Mouse (Mus musculus) embryonic facial prominence, embryonic 14.5 days (tissue): ENCODE measurements around the gene Hist1h2bm. TPM values are rescaled to one million over a fixed set of nuclear protein-coding genes. Genes with fewer than 3 reads are reported as not detected.
"Not testable (repeated sequence)": the region's sequence is repeated elsewhere in the genome, so short reads cannot be mapped to it uniquely, and the experiment has no call there.

Source experiments
- ATAC-seq: fragments of 200-750 bp; cut with Nextera tagmentation; 2 replicates; pipeline ENCODE4 v1.8.0; 2017; ENCODE audit warnings: low read depth, moderate number of reproducible peaks, moderate TSS enrichment
- DNase-seq: peaks from one replicate; pipeline ENCODE4 v3.0.0-alpha.2; 2015; ENCODE audit warnings: low spot score
- H3K27ac ChIP-seq: fragments of 300-500 bp; sonication (generic); replicated peaks from 2 replicates; pipeline ENCODE4 v1.5.1; 2014; ENCODE audit warnings: low read depth, mild to moderate bottlenecking, low read length, moderate library complexity
- H3K27me3 ChIP-seq: fragments of 300-500 bp; sonication (generic); replicated peaks from 2 replicates; pipeline ENCODE4 v1.6.1; 2014; ENCODE audit warnings: low read length; ENCODE audit not compliant: control insufficient read depth, insufficient read depth
- H3K36me3 ChIP-seq: fragments of 300-500 bp; sonication (generic); 2 replicates; pipeline ENCODE4 v1.6.1; 2014; ENCODE audit warnings: low read length, mixed read lengths; ENCODE audit not compliant: control insufficient read depth, insufficient read depth
- H3K4me1 ChIP-seq: fragments of 300-500 bp; sonication (generic); 2 replicates; pipeline ENCODE4 v1.6.1; 2014; ENCODE audit warnings: antibody characterized with exemption, low read length; ENCODE audit not compliant: control insufficient read depth, insufficient read depth
- H3K4me2 ChIP-seq: fragments of 300-500 bp; sonication (generic); 2 replicates; pipeline ENCODE4 v1.6.1; 2014; ENCODE audit warnings: low read depth, mild to moderate bottlenecking, low read length, moderate library complexity, mixed read lengths
- H3K4me3 ChIP-seq: fragments of 300-500 bp; sonication (generic); 2 replicates; pipeline ENCODE4 v1.5.1; 2014; ENCODE audit warnings: low read depth, mild to moderate bottlenecking, low read length
- H3K9ac ChIP-seq: fragments of 300-500 bp; sonication (generic); 2 replicates; pipeline ENCODE4 v1.6.1; 2014; ENCODE audit warnings: low read depth, mild to moderate bottlenecking, low read length, moderate library complexity, mixed read lengths
- H3K9me3 ChIP-seq: fragments of 300-500 bp; sonication (generic); 2 replicates; pipeline ENCODE4 v1.6.1; 2016; ENCODE audit warnings: low read length; ENCODE audit not compliant: control insufficient read depth
- WGBS: fragments of 180-500 bp; shearing (Covaris S2); extraction: QIAGEN DNeasy Blood & Tissue Kit; methylation state at CpG from one replicate; pipeline ENCODE4 v1.1.7; 2014; 5-methylcytosine and 5-hydroxymethylcytosine counted together
- polyA plus RNA-seq: library from polyadenylated mRNA; unstranded; fragments of >200 nt; fragmentation: Nextera tagmentation; extraction: Ambion mirVana; gene quantifications from 2 replicates; pipeline ENCODE4 v1.2.1, GENCODE M21; 2014

Gene Hist1h2bm
- polyA plus RNA-seq, 1 experiment from 2014 or later, result 2.9 TPM

- peak overlapping the region; percentile 68 for H3K9ac ChIP-seq
- peak overlapping the region; percentile 71 for H3K4me2 ChIP-seq
- peak overlapping the region; percentile 56 for H3K4me3 ChIP-seq
- WGBS, result 5% methylated on average over 5 of the region's 5 CpGs
- no peaks in the 10 kb centered on the region for H3K9me3 ChIP-seq
- ATAC-seq (no peak), DNase-seq (no peak)
- no peaks in the 10 kb centered on the region for H3K36me3 ChIP-seq
- H3K4me1 ChIP-seq, result peaks cover 16% of the 10 kb centered on the region
- H3K27me3 ChIP-seq, result no peaks in the 10 kb centered on the region
- peak overlapping the region; percentile 97 for H3K27ac ChIP-seq
These were observed 27.7 kb downstream of the Hist1h2bm start for GRCm38 (mm10) chr13:21749387-21750158.

- peak; percentile 96 for DNase-seq
- Histone ChIP-seq H3K27ac (peak within 1 kb of the TSS; percentile 97), H3K9ac (peak within 1 kb of the TSS; percentile 68), H3K4me3 (peak within 1 kb of the TSS; percentile 56), H3K4me1 (peaks cover 16% of the 10 kb centered on the region), H3K4me2 (peak within 1 kb of the TSS; percentile 71)
- not testable (repeated sequence) for H3K27me3 ChIP-seq, H3K36me3 ChIP-seq, H3K9me3 ChIP-seq
- peak; percentile 85 for ATAC-seq
- under 1% methylated on average over 38 of the region's 56 CpGs for WGBS
These were observed 28.5 kb downstream of the Hist1h2bm start, which contains the start of gene Hist1h4k for GRCm38 (mm10) chr13:21750159-21751017. Gene Hist1h4k (minus strand): TSS chr13:21750505.

GRCm38 (mm10) chr13:21751417-21751816, 29.6 kb downstream of the Hist1h2bm start:
- Histone ChIP-seq H3K9me3 (no peaks in the 10 kb centered on the region), H3K4me2 (no peak overlapping the region), H3K9ac (no peak overlapping the region), H3K27ac (peak overlapping the region; percentile 97; the same call in 1 of the 2 replicates), H3K36me3 (no peaks in the 10 kb centered on the region), H3K4me1 (peaks cover 16% of the 10 kb centered on the region), H3K4me3 (no peak overlapping the region), H3K27me3 (no peaks in the 10 kb centered on the region)
- ATAC-seq (no peak), DNase-seq (no peak)

- 73% methylated on average over 3 of the region's 3 CpGs for WGBS
- H3K4me2 ChIP-seq, result peak overlapping the region; percentile 76; the same call in 1 of the 2 replicates
- no peaks in the 10 kb centered on the region for H3K36me3 ChIP-seq
- H3K4me3 ChIP-seq, result no peak overlapping the region
- 0 out of 2 replicates have a peak overlapping the region, but pooled peaks have one; percentile 70 for H3K9ac ChIP-seq
- DNase-seq (no peak), ATAC-seq (no peak)
- no peaks in the 10 kb centered on the region for H3K9me3 ChIP-seq
- H3K4me1 ChIP-seq, result peaks cover 16% of the 10 kb centered on the region
- H3K27ac ChIP-seq, result peak overlapping the region; percentile 97
- H3K27me3 ChIP-seq, result no peaks in the 10 kb centered on the region
These were observed 30.0 kb downstream of the Hist1h2bm start for GRCm38 (mm10) chr13:21751827-21752226.

GRCm38 (mm10) chr13:21752356-21752755, 30.5 kb downstream of the Hist1h2bm start:
- 33% methylated on average over 3 of the region's 3 CpGs for WGBS
- DNase-seq (no peak), ATAC-seq (no peak)
- no peaks in the 10 kb centered on the region for H3K9me3 ChIP-seq
- peaks cover 16% of the 10 kb centered on the region for H3K4me1 ChIP-seq
- peak overlapping the region; percentile 92 for H3K27ac ChIP-seq
- peak overlapping the region; percentile 70 for H3K9ac ChIP-seq
- peak overlapping the region; percentile 76 for H3K4me2 ChIP-seq
- H3K27me3 ChIP-seq, result no peaks in the 10 kb centered on the region
- H3K4me3 ChIP-seq, result peak overlapping the region; percentile 44
- H3K36me3 ChIP-seq, result no peaks in the 10 kb centered on the region

GRCm38 (mm10) chr13:21753051-21753523, 31.2 kb downstream of the Hist1h2bm start:
- WGBS, result 2% methylated on average over 8 of the region's 10 CpGs
- Histone ChIP-seq H3K4me3 (peak overlapping the region; percentile 44), H3K4me1 (peaks cover 16% of the 10 kb centered on the region), H3K9ac (peak overlapping the region; percentile 70), H3K27me3 (no peaks in the 10 kb centered on the region), H3K36me3 (no peaks in the 10 kb centered on the region), H3K27ac (peak overlapping the region; percentile 92), H3K4me2 (peak overlapping the region; percentile 76), H3K9me3 (no peaks in the 10 kb centered on the region)
- no peak for DNase-seq
- no peak for ATAC-seq

- H3K9me3 ChIP-seq, H3K36me3 ChIP-seq, H3K27me3 ChIP-seq: not testable (repeated sequence)
- 1% methylated on average over 14 of the region's 50 CpGs for WGBS
- H3K27ac ChIP-seq, result peak within 1 kb of the TSS; percentile 92
- peak within 1 kb of the TSS; percentile 44 for H3K4me3 ChIP-seq
- DNase-seq, result peak; percentile 98
- H3K4me2 ChIP-seq, result peak within 1 kb of the TSS; percentile 76
- H3K4me1 ChIP-seq, result peaks cover 12% of the 10 kb centered on the region
- H3K9ac ChIP-seq, result peak within 1 kb of the TSS; percentile 70
- ATAC-seq, result peak; percentile 94
These were observed 31.9 kb downstream of the Hist1h2bm start, which contains the start of the genes Hist1h2ak and Hist1h2bn for GRCm38 (mm10) chr13:21753524-21754285. Gene Hist1h2ak (minus strand): TSS chr13:21753827. Gene Hist1h2bn (plus strand): TSS chr13:21754123.
